Mouse (Mus musculus) CD4-positive helper T cell, adult 2 months (primary cell): ENCODE data around the gene Vps8.

Experiments used
- DNase-seq: peaks from one replicate; pipeline ENCODE4 v3.0.0-alpha.2; 2012; ENCODE audit warnings: low read depth, missing footprints, low spot score

Gene Vps8

DNA sequence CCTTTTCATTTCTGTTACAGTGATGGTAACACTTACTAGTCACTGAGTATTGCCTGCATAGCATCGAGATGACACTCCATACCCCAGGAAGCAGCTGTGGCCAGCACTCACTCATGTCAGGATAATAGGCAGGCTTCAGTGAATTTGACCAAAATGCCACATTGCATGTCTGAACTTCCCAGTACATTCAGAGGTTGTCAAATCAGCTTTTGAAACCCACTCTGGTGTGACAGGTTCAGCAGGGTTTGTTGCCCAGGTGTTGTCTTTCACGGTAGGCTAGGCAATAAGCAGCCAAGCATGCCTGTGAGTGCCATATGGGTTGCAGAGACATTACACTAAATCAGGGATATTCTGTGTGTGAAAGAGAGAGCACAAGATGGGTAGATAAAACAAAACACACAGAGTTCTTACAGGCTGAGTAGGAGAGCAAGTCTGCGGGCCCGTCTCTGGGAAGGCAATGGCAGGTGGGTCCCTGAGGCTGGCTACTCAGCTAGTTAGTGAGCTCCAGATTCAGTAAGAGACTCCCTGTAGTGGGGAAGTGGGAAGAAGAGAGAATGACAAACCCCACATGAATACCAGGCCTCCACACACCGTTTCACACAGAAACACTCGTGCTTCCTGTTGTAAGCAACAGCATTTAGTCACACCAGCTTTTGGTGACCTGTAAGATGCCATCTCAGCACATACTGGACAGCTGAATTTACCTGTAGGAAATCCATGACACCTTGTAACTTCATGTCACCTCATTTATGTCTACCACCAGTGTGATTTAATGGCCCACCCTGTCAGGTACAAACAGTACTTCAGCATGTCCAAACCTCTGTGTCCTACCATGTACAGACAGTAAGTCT is 203.1 kb downstream of the Vps8 start:
- no peak for DNase-seq

GRCm38 (mm10) chr16:21627248-21627647 is 204.3 kb downstream of the Vps8 start:
- DNase-seq = no peak

DNA sequence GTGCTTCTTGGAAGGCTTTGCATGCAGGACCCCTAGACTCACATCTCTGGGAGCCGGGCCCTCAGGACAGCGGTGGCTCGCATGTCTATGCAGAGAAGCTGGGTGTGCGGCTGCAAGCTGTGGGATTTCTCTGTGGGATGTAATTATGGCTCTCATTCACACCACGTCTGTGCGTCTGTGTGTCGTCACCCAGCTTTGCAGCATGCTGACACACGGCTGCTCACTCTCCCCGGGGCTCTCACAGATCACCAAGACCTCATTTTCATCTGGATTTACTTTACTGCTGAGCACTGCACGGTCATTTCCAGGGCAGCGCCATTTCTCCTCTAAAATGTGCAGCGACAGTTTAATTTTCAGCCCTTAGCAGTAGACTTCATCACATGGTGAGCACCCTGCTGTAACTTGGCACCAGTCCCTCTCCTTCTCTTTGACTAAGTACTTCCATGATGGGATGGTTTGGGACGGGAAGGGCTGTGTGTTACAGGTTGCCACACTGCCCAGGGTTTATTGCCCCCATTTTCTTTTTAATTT is 205.2 kb downstream of the Vps8 start:
- DNase-seq = no peak

DNA sequence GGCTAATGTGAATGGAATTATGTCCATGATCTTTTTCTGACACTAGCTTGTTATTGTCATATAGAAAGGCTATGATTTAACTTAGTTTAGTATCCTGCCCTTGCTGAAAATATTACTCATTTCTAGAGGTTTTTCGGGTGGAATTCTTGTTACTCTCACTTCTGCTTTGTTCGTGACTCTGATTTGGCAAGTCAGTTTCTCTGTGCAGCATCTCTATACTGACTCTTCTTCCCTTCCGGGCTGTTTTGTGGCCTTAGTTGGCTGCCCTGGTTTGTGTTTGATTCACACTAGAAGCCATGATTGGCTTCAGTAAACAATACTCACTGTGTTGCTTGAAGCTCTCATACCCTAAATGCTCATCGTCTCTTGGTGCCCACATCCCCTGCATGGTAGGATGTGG is 207.7 kb downstream of the Vps8 start:
- DNase-seq = no peak

GRCm38 (mm10) chr16:21631815-21632222 is 208.9 kb downstream of the Vps8 start:
- no peak for DNase-seq

DNA sequence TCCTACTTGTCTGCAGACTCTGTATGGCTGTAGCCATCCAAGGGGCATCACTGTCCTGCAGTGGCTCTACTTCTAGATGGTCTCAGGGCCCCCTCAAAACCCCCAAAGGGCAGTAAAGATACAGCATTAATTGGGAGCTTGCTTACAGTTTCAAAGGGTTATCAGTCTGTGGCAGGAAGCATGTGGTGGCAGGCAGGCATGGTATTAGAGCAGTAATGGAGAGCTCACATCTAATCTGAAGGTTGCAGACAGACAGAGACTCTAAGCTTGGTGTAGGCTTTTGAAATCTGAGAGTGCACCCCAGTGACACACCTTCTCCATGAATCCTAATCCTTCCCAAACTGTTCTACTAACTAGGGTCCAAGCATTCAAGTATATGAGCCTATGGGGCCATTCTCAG is 211.5 kb downstream of the Vps8 start:
- no peak for DNase-seq

DNA sequence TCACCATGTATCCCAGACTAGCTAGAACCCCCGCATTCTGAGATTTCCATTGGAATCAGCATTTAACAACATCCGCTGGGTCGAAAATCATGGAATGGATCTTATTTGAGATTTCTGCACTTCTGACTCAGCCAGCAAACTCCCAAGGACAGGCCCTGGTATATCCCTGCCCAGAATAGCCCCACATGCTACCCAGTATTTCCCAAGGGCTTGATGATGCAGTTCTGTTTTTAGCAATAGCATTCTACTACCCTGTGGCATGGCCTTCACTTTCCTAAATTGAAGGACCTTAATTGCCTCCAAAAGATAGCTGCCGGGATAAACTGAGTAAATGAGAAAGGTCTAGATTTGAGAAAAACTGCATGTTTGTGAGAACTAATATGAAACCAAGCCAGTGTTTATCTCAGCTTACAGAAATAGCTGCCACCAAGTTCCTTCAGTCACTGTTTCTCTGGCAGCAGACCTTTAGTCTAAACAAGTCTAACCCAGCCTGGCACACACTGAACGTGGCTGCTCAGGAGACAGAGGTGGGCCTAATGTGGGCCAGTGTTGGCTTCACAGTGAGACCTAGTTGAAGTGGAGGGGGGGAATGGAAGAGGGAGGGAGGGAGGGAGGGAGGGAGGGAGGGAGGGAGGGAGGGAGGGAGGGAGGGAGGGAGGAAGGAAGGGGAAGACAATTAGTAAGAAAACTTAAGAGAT is 213.4 kb downstream of the Vps8 start:
- DNase-seq = no peak

- no peak for DNase-seq
These were observed 214.4 kb downstream of the Vps8 start for GRCm38 (mm10) chr16:21637201-21637819.

DNA sequence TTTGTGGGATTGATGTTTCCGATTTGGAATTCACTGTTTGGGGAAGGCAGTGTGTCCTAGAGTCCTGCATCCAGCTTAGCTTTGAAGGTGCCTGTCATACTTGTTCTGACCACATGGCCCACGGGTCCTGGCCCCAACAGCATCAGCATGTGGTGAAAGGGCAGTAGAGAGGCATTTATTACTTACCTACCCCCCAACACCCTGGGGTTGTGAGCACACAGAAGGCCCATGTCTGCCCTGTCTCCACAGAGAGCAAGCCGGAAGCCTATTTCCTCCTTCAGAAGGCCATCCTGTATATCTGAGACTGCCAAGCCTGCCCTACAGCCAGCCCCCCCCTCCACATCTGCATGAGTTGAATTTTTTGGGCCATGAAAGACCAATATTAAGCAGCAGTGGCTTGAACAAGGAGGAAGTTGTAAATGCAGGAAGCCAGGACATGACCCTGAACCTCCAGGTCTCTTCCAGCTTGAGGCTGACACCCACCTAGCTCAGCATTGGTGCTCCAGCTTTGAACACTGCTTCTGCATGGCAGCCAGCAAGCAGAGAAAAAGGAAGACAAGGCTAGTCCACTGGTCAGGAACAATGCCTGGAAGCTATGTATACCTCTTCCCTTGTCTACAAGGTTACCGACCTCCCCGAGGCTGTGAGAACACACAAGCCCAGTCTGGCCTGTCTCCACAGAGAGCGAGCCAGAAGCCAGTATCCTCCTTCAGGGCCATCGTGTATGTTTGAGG is 218.0 kb downstream of the Vps8 start:
- DNase-seq = no peak

DNA sequence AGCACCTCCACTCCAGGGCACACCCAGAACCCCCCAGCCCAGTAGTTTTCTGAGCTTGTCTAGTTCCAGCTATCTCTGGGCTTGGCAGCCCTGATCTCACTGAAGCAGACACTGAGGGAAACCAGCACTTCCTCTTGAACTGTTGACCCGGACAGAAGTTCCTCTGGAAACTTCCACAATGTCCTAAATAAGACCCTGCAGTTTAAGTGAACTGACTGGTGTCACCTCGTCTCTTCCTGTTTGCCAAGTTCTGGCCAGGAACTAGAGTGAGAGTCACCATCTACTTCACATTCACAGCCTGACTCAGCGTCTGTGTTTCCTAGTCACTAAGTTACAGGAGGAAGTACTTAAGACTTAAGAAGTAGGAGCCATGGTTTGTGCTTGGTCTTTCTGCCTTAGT is 219.0 kb downstream of the Vps8 start:
- no peak for DNase-seq

- no peak for DNase-seq
These were observed 220.0 kb downstream of the Vps8 start for GRCm38 (mm10) chr16:21642906-21643305.

GRCm38 (mm10) chr16:21643621-21644041 is 220.7 kb downstream of the Vps8 start:
- DNase-seq = no peak

DNA sequence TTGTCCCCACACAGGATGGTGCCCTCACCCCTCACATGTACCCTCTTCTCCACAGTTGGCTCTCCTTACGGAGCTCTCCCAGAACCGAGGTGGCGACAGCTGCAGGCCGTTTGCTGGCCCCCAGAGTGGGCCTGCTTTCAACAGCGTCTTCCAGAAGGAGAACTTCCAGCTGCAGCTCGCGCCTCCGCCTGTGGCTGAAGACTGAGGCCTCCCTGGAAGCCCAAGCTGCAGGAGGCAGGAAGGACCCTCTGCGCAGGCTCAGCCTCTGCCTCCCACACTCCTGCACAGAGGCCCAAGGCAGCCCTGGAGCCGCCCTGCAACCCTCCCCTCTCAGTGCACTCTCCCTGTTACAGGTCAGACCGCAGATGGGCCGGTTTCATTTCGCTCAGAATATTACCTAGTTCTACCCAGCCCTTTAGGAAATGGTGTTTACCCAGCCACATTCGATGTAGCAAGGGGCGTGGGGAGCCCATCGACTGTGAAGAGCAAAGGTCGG is 221.2 kb downstream of the Vps8 start:
- DNase-seq = peak; percentile 8

DNA sequence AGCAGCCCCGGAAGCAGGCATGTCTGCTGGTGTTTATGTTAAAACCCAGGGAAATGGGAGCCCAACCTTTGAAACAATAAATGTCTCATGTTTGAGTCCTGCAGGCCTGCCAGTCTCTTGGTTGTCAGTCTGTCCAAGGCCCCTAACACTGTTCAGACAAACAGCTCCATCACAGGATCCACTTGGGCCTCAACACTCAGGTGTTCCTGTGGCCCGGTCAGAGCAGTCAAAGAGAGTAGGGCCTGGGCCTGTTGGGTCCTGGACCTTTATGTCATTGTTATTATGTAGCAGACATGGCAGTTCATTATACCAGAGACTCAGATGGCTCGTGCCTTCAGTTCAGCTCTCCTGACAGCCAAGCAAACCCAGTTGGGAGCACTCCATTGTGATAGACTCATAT is 221.7 kb downstream of the Vps8 start:
- DNase-seq = no peak

GRCm38 (mm10) chr16:21645915-21646314 is 223.0 kb downstream of the Vps8 start:
- DNase-seq = no peak

DNA sequence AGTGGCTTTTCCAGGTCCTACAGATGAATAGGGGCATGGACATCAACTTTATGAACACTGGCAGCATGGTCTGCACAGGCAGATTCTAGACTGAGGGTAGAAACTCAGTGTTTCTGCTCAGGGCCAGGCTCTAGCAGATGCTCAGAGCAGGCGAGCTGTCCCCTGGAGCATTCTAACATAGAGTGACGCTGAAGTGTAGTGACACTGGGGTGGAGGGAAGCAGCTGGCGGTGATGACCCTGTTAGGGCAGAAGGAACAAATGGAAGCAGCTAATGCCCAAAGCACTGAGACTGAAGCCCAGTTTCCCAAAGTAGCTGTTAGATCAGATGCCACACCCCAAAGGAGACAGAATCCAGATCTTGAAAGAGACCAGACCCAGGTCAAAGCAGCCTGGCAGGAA is 223.6 kb downstream of the Vps8 start:
- DNase-seq = no peak

DNA sequence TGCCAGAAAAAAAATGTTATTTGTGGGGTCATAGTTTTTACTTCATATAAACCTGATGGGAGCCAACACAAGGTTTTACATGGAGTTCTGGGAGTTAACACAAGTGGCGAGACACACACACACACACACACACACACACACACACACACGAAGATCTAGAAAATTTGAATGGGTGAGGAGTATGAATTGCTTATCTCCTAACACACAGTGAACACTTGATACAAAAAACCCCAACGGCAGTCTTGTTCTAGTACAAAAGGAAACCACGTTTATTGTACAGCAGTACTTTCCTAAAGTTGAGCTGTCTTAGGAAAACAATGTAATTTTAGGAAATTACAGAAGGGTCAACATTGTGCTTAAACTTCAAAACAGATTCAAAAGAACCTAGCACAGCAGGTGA is 225.9 kb downstream of the Vps8 start:
- DNase-seq = no peak

- no peak for DNase-seq
These were observed 227.4 kb downstream of the Vps8 start for GRCm38 (mm10) chr16:21650289-21650688.

- DNase-seq = no peak
These were observed 228.2 kb downstream of the Vps8 start for GRCm38 (mm10) chr16:21651161-21651560.

DNA sequence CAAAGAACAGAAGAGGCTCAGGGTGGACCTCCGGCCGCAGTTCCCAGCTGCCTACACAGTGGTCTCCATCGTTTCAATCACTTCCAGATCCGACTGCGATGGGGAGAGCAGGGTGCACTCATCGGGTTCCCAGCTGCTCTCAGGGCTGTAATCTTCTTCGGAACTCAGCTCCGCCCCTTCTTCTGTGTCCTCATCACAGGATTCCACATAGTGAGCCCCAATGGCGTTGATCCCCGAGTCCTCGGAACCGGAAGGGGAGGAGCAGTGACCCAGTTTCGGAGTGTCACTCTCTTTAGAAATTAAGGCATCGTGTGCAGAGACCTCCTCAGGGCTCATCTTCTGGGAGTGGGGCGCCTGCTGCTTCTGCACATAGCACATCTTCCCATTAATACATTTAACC is 230.2 kb downstream of the Vps8 start:
- no peak for DNase-seq

- DNase-seq = no peak
These were observed 231.5 kb downstream of the Vps8 start for GRCm38 (mm10) chr16:21654384-21654783.
